Mouse (Mus musculus) lung, postnatal 4 days (tissue): ENCODE data around the gene Tmem253.
"Not testable (repeated sequence)": the region's sequence is repeated elsewhere in the genome, so short reads cannot be mapped to it uniquely, and the experiment has no call there.

ENCODE experiments used
- DNase-seq, 2 experiments: peaks; one replicate each; pipeline ENCODE4 v3.0.0; 2021

The Tmem253 gene

GRCm38 (mm10) chr14:52022244-52022708 lies 6.8 kb downstream of the Tmem253 start:
- no peak for DNase-seq

- peak; percentile 94 for DNase-seq
These were observed 7.4 kb downstream of the Tmem253 start for GRCm38 (mm10) chr14:52022709-52023459.

GRCm38 (mm10) chr14:52024133-52024532 lies 8.7 kb downstream of the Tmem253 start:
- no peak for DNase-seq

GRCm38 (mm10) chr14:52026342-52026741 lies 10.9 kb downstream of the Tmem253 start:
- DNase-seq, result no peak

- DNase-seq, result no peak
These were observed 20.5 kb downstream of the Tmem253 start for GRCm38 (mm10) chr14:52035926-52036325.

- DNase-seq, result no peak
These were observed 23.9 kb downstream of the Tmem253 start for GRCm38 (mm10) chr14:52039332-52039731.

- DNase-seq, result not testable (repeated sequence)
These were observed 26.9 kb downstream of the Tmem253 start, which contains the start of gene Olfr221 for GRCm38 (mm10) chr14:52042359-52042758. TSS of gene Olfr221 (minus strand) at chr14:52042459.

- DNase-seq, result no peak
These were observed 28.0 kb downstream of the Tmem253 start for GRCm38 (mm10) chr14:52043446-52043845.

- peak in 1 of 2 experiments; percentile 35 for DNase-seq
These were observed 29.6 kb downstream of the Tmem253 start for GRCm38 (mm10) chr14:52044901-52045678.

GRCm38 (mm10) chr14:52045966-52046565 lies 30.6 kb downstream of the Tmem253 start:
- no peak for DNase-seq

- not testable (repeated sequence) for DNase-seq
These were observed 37.3 kb downstream of the Tmem253 start for GRCm38 (mm10) chr14:52052720-52053119.

GRCm38 (mm10) chr14:52059982-52060381 lies 44.5 kb downstream of the Tmem253 start:
- DNase-seq, result no peak

- no peak for DNase-seq
These were observed 45.3 kb downstream of the Tmem253 start for GRCm38 (mm10) chr14:52060800-52061199.

GRCm38 (mm10) chr14:52061798-52062197 lies 46.3 kb downstream of the Tmem253 start:
- DNase-seq, result no peak

- DNase-seq, result no peak
These were observed 50.7 kb downstream of the Tmem253 start for GRCm38 (mm10) chr14:52066135-52066534.
